Mouse (Mus musculus): Measurements from ENCODE around the gene Mrgprf.

- TF ChIP-seq POLR2A (IDR thresholded peaks at IDR 0.05; ENCODE audit: extremely low read depth, insufficient read depth, low read length) (no peak), CTCF (IDR thresholded peaks at IDR 0.05; ENCODE audit: low read depth, low read length) (no peak)
These were observed 8.2 kb downstream of the Mrgprf start for GRCm38 (mm10) chr7:145308866-145309265.
